Mouse (Mus musculus): ENCODE data around the gene Clec12b. TPM values are rescaled to one million over a fixed set of nuclear protein-coding genes. Genes with fewer than 3 reads are reported as not detected.

Clec12b gene
- polyA plus RNA-seq, 1 experiment from 2014 or later, result not detected

DNA sequence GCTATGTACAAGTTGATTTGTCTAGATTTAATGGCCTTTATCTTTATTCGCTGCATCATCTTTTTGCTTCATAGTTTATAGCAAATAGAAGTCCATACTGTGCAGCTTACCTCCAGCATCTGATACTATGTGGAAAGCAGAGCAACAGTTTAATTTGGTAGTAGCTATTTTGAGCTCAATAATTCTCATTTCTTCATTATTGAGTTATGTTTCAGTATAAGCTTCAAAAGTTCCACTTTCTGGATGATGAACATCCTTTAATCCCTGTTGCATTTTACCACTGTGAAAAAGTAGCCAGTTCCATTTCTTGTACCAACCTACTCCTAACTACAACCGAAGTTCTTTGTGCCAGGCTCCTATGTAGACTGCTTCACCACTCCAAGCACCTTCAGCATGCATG is 22.9 kb upstream of the Clec12b start, which contains the start of gene Clec9a:
Clec9a (plus strand) TSS at position 301 of the 400 bp plus-strand sequence.
- no peak within 1 kb of the TSS for H3K4me3 ChIP-seq (ENCODE audit: low read depth, low read length)
- H3K27me3 ChIP-seq (ENCODE audit: control insufficient read depth, insufficient read depth, low read length), result no peaks in the 10 kb centered on the region
- DNase-seq (ENCODE audit: low spot score, missing footprints) (no peak), ATAC-seq (ENCODE audit: low FRiP score) (no peak)
- WGBS, result 90% methylated on average over 2 of the region's 2 CpGs
- H3K4me1 ChIP-seq (ENCODE audit: control insufficient read depth, insufficient read depth, low read length), result no peaks in the 10 kb centered on the region
- no peak within 1 kb of the TSS for H3K9ac ChIP-seq (ENCODE audit: low read length)
- no peaks in the 10 kb centered on the region for H3K9me3 ChIP-seq (ENCODE audit: control insufficient read depth, low read length)
- H3K36me3 ChIP-seq (ENCODE audit: control insufficient read depth, insufficient read depth, low read length), result no peaks in the 10 kb centered on the region
- H3K27ac ChIP-seq (ENCODE audit: low read depth, low read length), result no peak within 1 kb of the TSS
- H3K4me2 ChIP-seq, result no peak within 1 kb of the TSS

DNA sequence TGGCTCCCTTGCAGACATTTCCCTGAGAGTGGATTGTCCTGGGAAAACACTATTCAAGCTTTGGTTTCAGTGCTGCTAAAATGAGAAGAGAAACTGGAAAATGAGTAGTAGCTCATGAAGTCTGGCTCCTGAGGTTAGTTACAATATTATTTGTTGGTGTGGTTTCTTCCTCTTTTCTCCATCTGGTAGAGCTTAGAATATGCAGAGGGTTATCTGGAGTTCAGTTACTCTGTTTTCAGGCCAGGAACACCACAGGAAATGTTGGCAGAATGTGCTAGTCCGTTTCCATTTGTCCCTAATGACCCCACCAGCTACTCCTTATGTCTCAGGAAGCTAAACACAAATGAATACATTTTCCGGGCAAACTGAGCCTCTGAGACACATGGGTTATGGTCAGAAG is 21.6 kb upstream of the Clec12b start:
- no peaks in the 10 kb centered on the region for H3K36me3 ChIP-seq (ENCODE audit: control insufficient read depth, insufficient read depth, low read length)
- no peak overlapping the region for H3K27ac ChIP-seq (ENCODE audit: low read depth, low read length)
- no peak overlapping the region for H3K4me3 ChIP-seq (ENCODE audit: low read depth, low read length)
- no peaks in the 10 kb centered on the region for H3K4me1 ChIP-seq (ENCODE audit: control insufficient read depth, insufficient read depth, low read length)
- no peaks in the 10 kb centered on the region for H3K9me3 ChIP-seq (ENCODE audit: control insufficient read depth, low read length)
- WGBS, result 63% methylated on average over 2 of the region's 2 CpGs
- no peaks in the 10 kb centered on the region for H3K27me3 ChIP-seq (ENCODE audit: control insufficient read depth, insufficient read depth, low read length)
- H3K9ac ChIP-seq (ENCODE audit: low read length), result no peak overlapping the region
- ATAC-seq (ENCODE audit: low FRiP score) (no peak), DNase-seq (ENCODE audit: low spot score, missing footprints) (no peak)
- H3K4me2 ChIP-seq, result no peak overlapping the region

DNA sequence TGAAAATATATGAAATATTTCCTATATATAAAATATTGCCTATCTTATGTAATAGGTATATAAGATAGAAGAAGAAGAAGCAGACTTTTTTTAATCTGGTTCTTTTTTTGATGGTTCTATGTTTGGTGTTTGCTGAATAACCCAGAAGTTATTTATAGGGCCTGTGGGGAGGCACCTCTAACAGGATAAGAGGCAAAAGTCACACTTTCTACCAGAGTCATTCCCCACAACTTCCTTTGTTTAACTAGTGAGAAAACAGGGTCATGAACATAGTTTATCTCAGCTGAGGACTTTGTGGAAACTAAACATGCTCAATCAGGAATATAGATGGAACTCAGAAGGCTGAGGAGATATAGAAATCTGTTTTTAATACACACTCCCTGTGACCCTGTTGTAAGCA is 20.3 kb upstream of the Clec12b start:
- no peaks in the 10 kb centered on the region for H3K27me3 ChIP-seq (ENCODE audit: control insufficient read depth, insufficient read depth, low read length)
- H3K4me1 ChIP-seq (ENCODE audit: control insufficient read depth, insufficient read depth, low read length), result no peaks in the 10 kb centered on the region
- H3K9ac ChIP-seq (ENCODE audit: low read length), result no peak overlapping the region
- ATAC-seq (ENCODE audit: low FRiP score), result no peak
- no peak overlapping the region for H3K4me3 ChIP-seq (ENCODE audit: low read depth, low read length)
- H3K9me3 ChIP-seq (ENCODE audit: control insufficient read depth, low read length), result no peaks in the 10 kb centered on the region
- H3K27ac ChIP-seq (ENCODE audit: low read depth, low read length), result no peak overlapping the region
- H3K36me3 ChIP-seq (ENCODE audit: control insufficient read depth, insufficient read depth, low read length), result no peaks in the 10 kb centered on the region
- peak; percentile 37 for DNase-seq (ENCODE audit: low spot score, missing footprints)
- no peak overlapping the region for H3K4me2 ChIP-seq

GRCm38 (mm10) chr6:129403391-129403790 is 17.7 kb upstream of the Clec12b start:
- H3K27me3 ChIP-seq (ENCODE audit: control insufficient read depth, insufficient read depth, low read length), result no peaks in the 10 kb centered on the region
- ATAC-seq (ENCODE audit: low FRiP score) (no peak), DNase-seq (ENCODE audit: low spot score, missing footprints) (no peak)
- no peaks in the 10 kb centered on the region for H3K4me1 ChIP-seq (ENCODE audit: control insufficient read depth, insufficient read depth, low read length)
- H3K9me3 ChIP-seq (ENCODE audit: control insufficient read depth, low read length), result no peaks in the 10 kb centered on the region
- H3K27ac ChIP-seq (ENCODE audit: low read depth, low read length), result no peak overlapping the region
- 49% methylated on average over 6 of the region's 6 CpGs for WGBS
- no peaks in the 10 kb centered on the region for H3K36me3 ChIP-seq (ENCODE audit: control insufficient read depth, insufficient read depth, low read length)
- no peak overlapping the region for H3K4me3 ChIP-seq (ENCODE audit: low read depth, low read length)
- H3K9ac ChIP-seq (ENCODE audit: low read length), result no peak overlapping the region
- H3K4me2 ChIP-seq, result no peak overlapping the region

- Histone ChIP-seq H3K4me2 (no peak overlapping the region), H3K9me3 (ENCODE audit: control insufficient read depth, low read length) (no peaks in the 10 kb centered on the region), H3K4me3 (ENCODE audit: low read depth, low read length) (no peak overlapping the region), H3K4me1 (ENCODE audit: control insufficient read depth, insufficient read depth, low read length) (no peaks in the 10 kb centered on the region), H3K27me3 (ENCODE audit: control insufficient read depth, insufficient read depth, low read length) (no peaks in the 10 kb centered on the region), H3K9ac (ENCODE audit: low read length) (no peak overlapping the region), H3K36me3 (ENCODE audit: control insufficient read depth, insufficient read depth, low read length) (no peaks in the 10 kb centered on the region), H3K27ac (ENCODE audit: low read depth, low read length) (no peak overlapping the region)
- ATAC-seq (ENCODE audit: low FRiP score), result no peak
- 95% methylated on average over 2 of the region's 2 CpGs for WGBS
- DNase-seq (ENCODE audit: low spot score, missing footprints), result no peak
These were observed 16.7 kb upstream of the Clec12b start for GRCm38 (mm10) chr6:129402404-129402803.

GRCm38 (mm10) chr6:129399945-129400344 is 14.3 kb upstream of the Clec12b start:
- ATAC-seq (ENCODE audit: low FRiP score) (no peak), DNase-seq (ENCODE audit: low spot score, missing footprints) (no peak)
- Histone ChIP-seq H3K9ac (ENCODE audit: low read length) (no peak overlapping the region), H3K27me3 (ENCODE audit: control insufficient read depth, insufficient read depth, low read length) (no peaks in the 10 kb centered on the region), H3K4me2 (no peak overlapping the region), H3K36me3 (ENCODE audit: control insufficient read depth, insufficient read depth, low read length) (no peaks in the 10 kb centered on the region), H3K4me3 (ENCODE audit: low read depth, low read length) (no peak overlapping the region), H3K27ac (ENCODE audit: low read depth, low read length) (no peak overlapping the region), H3K9me3 (ENCODE audit: control insufficient read depth, low read length) (no peaks in the 10 kb centered on the region), H3K4me1 (ENCODE audit: control insufficient read depth, insufficient read depth, low read length) (no peaks in the 10 kb centered on the region)
- 76% methylated on average over 6 of the region's 6 CpGs for WGBS

DNA sequence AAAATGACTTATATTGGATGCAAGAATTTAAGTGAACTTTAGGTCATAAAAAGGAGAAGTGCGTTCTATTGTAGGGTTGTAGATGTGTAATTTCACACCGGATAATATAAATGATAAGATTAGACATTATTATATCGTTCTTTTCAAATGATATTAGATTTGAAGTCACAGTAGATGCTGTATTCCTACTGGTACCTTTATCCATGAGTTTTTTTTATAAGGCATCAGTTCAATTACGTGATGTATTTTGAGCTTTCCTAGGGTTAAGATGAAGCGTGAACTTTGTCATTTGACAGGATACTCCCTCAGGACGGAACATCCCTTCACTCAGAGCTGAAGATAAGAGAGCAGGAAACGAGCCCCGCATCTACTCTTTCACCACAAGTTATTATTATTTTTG is 11.3 kb upstream of the Clec12b start, which contains the start of gene Clec1b:
Clec1b (plus strand) TSS at position 301 of the 400 bp plus-strand sequence.
- Histone ChIP-seq H3K4me3 (ENCODE audit: low read depth, low read length) (no peak within 1 kb of the TSS), H3K9me3 (ENCODE audit: control insufficient read depth, low read length) (no peaks in the 10 kb centered on the region), H3K27ac (ENCODE audit: low read depth, low read length) (no peak within 1 kb of the TSS), H3K36me3 (ENCODE audit: control insufficient read depth, insufficient read depth, low read length) (no peaks in the 10 kb centered on the region), H3K27me3 (ENCODE audit: control insufficient read depth, insufficient read depth, low read length) (no peaks in the 10 kb centered on the region), H3K4me1 (ENCODE audit: control insufficient read depth, insufficient read depth, low read length) (no peaks in the 10 kb centered on the region), H3K9ac (ENCODE audit: low read length) (no peak within 1 kb of the TSS), H3K4me2 (no peak within 1 kb of the TSS)
- no peak for DNase-seq (ENCODE audit: low spot score, missing footprints)
- ATAC-seq (ENCODE audit: low FRiP score), result no peak
- 88% methylated on average over 8 of the region's 8 CpGs for WGBS

- Histone ChIP-seq H3K9ac (ENCODE audit: low read length) (no peak overlapping the region), H3K4me3 (ENCODE audit: low read depth, low read length) (no peak overlapping the region), H3K36me3 (ENCODE audit: control insufficient read depth, insufficient read depth, low read length) (no peaks in the 10 kb centered on the region), H3K27ac (ENCODE audit: low read depth, low read length) (no peak overlapping the region), H3K4me1 (ENCODE audit: control insufficient read depth, insufficient read depth, low read length) (no peaks in the 10 kb centered on the region), H3K9me3 (ENCODE audit: control insufficient read depth, low read length) (no peaks in the 10 kb centered on the region), H3K4me2 (no peak overlapping the region), H3K27me3 (ENCODE audit: control insufficient read depth, insufficient read depth, low read length) (no peaks in the 10 kb centered on the region)
- DNase-seq (ENCODE audit: low spot score, missing footprints) (no peak), ATAC-seq (ENCODE audit: low FRiP score) (peak; percentile 61)
- WGBS, result 83% methylated on average over 6 of the region's 6 CpGs
These were observed 8.1 kb upstream of the Clec12b start for GRCm38 (mm10) chr6:129393732-129394131.

- WGBS, result 45% methylated on average over 2 of the region's 2 CpGs
- H3K27ac ChIP-seq (ENCODE audit: low read depth, low read length), result no peak overlapping the region
- DNase-seq (ENCODE audit: low spot score, missing footprints) (no peak), ATAC-seq (ENCODE audit: low FRiP score) (0 out of 2 replicates have a peak, but pooled peaks have one; percentile 44)
- H3K4me2 ChIP-seq, result no peak overlapping the region
- H3K9me3 ChIP-seq (ENCODE audit: control insufficient read depth, low read length), result no peaks in the 10 kb centered on the region
- H3K27me3 ChIP-seq (ENCODE audit: control insufficient read depth, insufficient read depth, low read length), result no peaks in the 10 kb centered on the region
- H3K4me3 ChIP-seq (ENCODE audit: low read depth, low read length), result no peak overlapping the region
- H3K4me1 ChIP-seq (ENCODE audit: control insufficient read depth, insufficient read depth, low read length), result no peaks in the 10 kb centered on the region
- H3K9ac ChIP-seq (ENCODE audit: low read length), result no peak overlapping the region
- H3K36me3 ChIP-seq (ENCODE audit: control insufficient read depth, insufficient read depth, low read length), result no peaks in the 10 kb centered on the region
These were observed 7.5 kb upstream of the Clec12b start for GRCm38 (mm10) chr6:129393087-129393720.
